Mouse (Mus musculus) MEL (cell line): Measurements from ENCODE around the gene Gal3st2b.
"Not testable (repeated sequence)": the region's sequence is repeated elsewhere in the genome, so short reads cannot be mapped to it uniquely, and the experiment has no call there.

Experiments
- EP300 ChIP-seq, 2 experiments: IDR thresholded peaks; 2 replicates each; pipeline ENCODE4 v1.6.1; 2011; ENCODE audit warnings: improper control_type of control experiment in 2 of 2, low read length in 2 of 2, low read depth in 1 of 2, mild to moderate bottlenecking in 1 of 2
- POLR2A ChIP-seq, 2 experiments: IDR thresholded peaks; 2 replicates each; pipeline ENCODE4 v1.6.1; 2011 to 2012; ENCODE audit warnings: low read length in 2 of 2, mild to moderate bottlenecking in 2 of 2, control low read depth in 1 of 2, improper control_type of control experiment in 1 of 2, low read depth in 1 of 2, moderate library complexity in 1 of 2; ENCODE audit not compliant: control insufficient read depth in 1 of 2, insufficient read depth in 1 of 2, poor library complexity in 1 of 2
- USF2 ChIP-seq, 2 experiments: IDR thresholded peaks; 2 replicates each; pipeline ENCODE4 v1.6.1; 2011 to 2012; ENCODE audit warnings: improper control_type of control experiment in 2 of 2, low read length in 2 of 2, borderline replicate concordance in 1 of 2, inconsistent platforms in 1 of 2, low read depth in 1 of 2, mild to moderate bottlenecking in 1 of 2; ENCODE audit not compliant: insufficient read depth in 1 of 2

- TF ChIP-seq POLR2A (IDR thresholded peaks at IDR 0.05; ENCODE audit: control insufficient read depth in 1 of 2, insufficient read depth in 1 of 2, low read depth in 1 of 2, low read length in 2 of 2, poor library complexity in 1 of 2); EP300 (IDR thresholded peaks at IDR 0.05; ENCODE audit: low read depth in 1 of 2, low read length in 2 of 2); USF2 (IDR thresholded peaks at IDR 0.05; ENCODE audit: borderline replicate concordance in 1 of 2, insufficient read depth in 1 of 2, low read depth in 1 of 2, low read length in 2 of 2): not testable (repeated sequence)
These were observed 17.3 kb downstream of the Gal3st2b start for GRCm38 (mm10) chr1:93935378-93935777.
